Mouse (Mus musculus) cerebellum, postnatal 10 days (tissue): ENCODE results near the gene Faf1.

ENCODE experiments used
- DNase-seq, 2 experiments: peaks; one replicate each; pipeline ENCODE4 v3.0.0; 2021; ENCODE audit warnings: mixed read lengths in 2 of 2

Gene Faf1

GRCm38 (mm10) chr4:109792331-109792730 is 115.9 kb downstream of the Faf1 start:
- no peak for DNase-seq

- no peak for DNase-seq
These were observed 116.7 kb downstream of the Faf1 start for GRCm38 (mm10) chr4:109793072-109793471.

DNA sequence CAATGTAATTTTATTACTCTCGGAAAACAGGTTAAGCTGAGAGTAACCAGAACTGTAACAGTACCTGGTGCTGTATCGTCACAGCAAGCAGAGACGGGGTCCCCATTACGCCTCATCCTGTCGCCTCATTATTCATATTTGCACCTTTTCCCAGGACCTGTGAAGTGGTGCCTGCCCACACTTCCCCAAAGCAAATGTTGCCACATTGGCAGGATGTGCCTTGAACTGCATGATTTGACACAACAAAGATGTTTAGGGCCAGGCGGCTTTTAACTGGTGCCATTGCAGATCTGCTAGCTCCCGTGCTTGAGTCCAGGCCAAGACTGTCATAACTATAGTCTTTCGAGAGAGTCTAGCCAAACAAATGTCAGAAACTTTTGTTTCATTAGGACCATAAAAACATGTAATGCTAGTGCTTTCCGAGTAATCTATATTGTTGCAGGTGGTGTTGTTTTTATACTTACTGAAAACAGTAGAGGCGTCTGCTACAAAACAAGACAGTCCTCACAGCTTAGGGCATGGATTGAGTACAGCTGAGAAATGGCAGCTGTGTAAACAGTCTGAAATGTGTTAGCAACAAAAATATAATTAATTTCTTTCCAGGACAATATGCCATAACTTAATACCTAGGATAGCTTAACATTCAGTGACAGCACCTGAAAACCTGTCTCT is 121.3 kb downstream of the Faf1 start:
- DNase-seq: peak in 1 of 2 experiments; percentile 5

- DNase-seq: no peak
These were observed 130.0 kb downstream of the Faf1 start for GRCm38 (mm10) chr4:109806408-109806807.

DNA sequence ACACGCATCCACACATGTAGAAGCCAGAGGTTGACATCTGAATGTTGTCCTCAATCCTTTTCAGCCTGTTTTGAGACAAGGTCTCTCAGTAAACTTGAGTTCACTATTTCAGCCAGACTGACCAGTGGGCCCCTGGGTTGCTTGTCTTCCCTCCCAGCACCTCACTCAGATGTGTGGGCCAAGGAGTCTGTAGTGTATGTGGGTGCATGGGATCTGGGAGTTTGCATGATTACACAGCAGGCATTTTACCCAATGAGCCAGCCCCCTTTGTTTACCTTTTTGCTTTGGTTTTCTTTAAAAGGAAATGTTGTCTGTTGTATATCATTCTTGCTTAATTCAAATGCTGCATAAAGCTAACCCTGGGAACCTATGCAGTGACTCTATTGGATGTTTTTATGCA is 138.8 kb downstream of the Faf1 start:
- DNase-seq: no peak

- DNase-seq: peak; percentile 6 to 35
These were observed 139.2 kb downstream of the Faf1 start for GRCm38 (mm10) chr4:109815592-109815991.

GRCm38 (mm10) chr4:109819455-109819854 is 143.1 kb downstream of the Faf1 start:
- no peak for DNase-seq

GRCm38 (mm10) chr4:109829800-109830199 is 153.4 kb downstream of the Faf1 start:
- DNase-seq: no peak

DNA sequence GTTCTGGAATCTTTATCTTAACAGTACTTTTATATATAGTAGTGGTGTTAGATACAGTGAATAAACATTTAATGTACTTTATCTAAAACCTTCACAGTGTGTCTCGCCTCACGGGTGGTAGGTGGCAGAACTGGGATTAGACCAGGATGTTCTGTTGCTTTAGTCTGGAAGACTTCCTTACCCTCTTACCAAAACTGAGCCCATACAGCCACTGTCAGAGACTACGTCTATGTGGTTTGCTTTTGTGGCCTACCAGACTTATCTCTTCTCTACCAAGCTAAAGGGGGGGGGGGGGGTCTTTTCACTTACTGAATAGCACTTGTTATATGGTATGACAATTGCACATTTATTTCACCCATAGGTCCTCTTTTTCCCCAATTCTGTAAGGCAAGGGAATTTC is 181.5 kb downstream of the Faf1 start:
- no peak for DNase-seq

DNA sequence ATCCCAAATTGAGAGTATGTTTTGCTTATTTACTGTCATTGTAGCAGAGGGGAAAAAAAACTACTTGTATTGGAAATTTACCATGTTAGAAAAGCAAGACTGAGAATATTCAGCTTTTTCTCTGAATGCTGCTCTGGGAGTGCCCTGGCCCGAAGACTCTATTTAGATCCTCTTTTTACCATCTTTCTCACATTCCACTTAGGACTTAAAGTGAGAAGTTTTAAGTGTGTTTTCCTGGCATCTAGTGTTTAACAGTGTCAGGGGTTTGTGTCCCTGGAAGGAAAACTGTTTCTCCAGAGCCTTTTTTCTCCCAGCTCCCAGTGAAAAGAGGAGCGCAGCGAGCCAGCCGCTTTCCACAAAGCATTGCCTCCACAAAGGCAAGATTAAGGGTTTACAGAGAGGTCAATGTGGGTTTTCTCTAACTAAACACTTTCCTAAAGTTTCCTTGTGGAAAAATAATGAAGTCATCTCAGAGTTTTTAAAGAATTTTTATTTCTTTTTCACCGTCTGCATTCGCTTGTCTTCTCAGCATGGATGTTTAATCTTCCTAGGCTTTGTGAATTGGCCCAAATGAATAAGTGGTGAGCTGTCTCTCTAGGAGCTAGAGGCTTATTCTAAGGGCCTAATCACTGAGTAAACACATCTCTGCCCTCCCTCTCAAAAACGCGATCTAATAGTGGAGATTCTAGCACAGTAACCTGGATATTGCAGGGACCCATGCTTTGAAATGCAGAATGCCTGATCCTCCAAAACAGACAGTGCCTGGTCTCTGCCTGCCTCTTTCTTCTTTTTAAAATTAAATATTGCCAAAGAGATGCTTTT is 182.4 kb downstream of the Faf1 start:
- no peak for DNase-seq

GRCm38 (mm10) chr4:109859401-109859800 is 183.0 kb downstream of the Faf1 start:
- no peak for DNase-seq

DNA sequence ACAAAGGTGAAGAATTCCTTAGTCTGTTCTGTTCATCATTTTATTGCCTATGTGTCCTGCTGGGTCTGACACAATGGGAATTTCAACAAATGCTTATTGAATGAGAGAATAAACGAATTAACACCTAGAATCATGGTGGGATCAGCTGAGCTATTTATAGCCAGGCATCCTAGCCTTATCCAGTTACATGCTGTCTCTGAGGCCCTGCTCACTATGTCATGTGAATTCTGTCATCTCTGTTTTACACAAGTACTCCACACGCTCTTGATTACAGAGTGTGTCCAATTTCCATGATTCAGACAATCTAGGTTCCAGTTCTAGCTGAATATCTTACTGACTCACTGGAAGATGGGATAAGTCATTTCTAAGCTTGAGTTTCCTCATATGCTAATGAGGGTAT is 183.9 kb downstream of the Faf1 start:
- no peak for DNase-seq

DNA sequence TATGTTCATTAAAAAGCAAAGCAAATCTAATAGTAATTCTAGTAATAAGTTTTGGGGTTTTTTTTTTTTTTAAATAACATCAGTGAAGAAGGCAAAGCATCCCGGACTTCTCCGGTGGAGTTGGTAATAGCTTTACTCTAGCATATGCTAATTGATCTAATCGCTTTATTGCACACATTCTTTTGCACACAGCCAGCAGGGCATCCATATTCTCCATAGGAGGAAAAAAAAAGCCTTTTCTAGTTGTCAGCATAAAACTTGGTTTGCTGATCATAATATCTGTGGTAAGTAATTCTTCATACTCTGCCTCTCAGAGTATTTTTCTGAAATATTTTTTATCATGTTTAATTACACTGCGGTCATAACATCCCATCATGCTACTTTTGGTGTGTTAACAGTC is 185.9 kb downstream of the Faf1 start:
- no peak for DNase-seq

- DNase-seq: no peak
These were observed 186.6 kb downstream of the Faf1 start for GRCm38 (mm10) chr4:109863021-109863420.

DNA sequence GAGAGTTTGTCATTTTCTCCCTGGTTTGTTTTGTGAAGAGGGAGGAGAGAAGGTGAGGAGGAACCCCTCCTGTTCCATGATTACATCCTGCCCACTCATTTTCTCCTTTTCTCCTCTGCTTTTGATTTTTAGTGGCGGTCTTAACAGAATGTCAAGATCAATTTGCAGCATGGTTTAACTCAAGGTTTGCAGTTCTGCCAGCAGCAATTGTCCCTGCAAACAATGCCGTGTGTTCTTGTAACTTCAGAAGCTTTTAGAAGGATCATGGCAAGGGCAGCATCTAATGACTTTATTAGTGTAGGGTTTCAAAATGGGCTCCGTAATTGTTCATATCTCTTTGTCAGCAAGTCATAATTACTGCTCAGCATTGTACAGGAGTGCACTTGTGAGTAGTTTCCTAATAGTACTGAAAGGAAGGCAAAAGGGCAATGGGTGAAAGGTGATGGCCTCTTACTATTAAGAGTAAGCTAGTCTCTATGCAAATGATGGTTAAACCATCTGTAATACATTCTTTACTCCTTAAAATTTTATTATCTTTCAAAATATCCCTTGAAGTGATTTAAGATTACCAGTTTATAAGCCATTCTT is 192.6 kb downstream of the Faf1 start:
- DNase-seq: no peak

GRCm38 (mm10) chr4:109884333-109884732 is 207.9 kb downstream of the Faf1 start:
- DNase-seq: no peak

DNA sequence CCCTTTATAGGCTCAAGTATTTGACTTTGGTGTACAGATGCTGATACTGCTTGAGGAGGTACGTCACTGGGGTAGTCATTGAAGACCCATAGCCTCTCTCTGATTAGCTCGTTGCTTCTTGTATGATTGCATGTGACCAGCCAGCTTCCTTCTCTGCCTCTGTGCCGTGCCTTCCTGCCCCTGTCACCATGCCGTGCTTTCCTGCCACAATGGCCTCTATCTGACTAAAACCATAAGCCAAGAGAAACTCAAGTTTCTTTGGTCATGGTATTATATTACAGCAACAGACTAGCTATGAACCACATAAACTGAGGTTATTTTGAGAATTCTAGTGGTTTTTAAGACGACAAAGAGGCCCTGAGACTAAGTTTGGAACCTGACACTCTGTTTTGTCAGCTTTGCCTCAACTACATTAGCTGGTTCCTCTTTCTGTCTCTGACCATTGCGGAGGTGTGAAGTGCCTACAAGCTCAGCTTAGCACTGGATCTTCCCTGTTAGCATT is 211.5 kb downstream of the Faf1 start:
- DNase-seq: no peak

DNA sequence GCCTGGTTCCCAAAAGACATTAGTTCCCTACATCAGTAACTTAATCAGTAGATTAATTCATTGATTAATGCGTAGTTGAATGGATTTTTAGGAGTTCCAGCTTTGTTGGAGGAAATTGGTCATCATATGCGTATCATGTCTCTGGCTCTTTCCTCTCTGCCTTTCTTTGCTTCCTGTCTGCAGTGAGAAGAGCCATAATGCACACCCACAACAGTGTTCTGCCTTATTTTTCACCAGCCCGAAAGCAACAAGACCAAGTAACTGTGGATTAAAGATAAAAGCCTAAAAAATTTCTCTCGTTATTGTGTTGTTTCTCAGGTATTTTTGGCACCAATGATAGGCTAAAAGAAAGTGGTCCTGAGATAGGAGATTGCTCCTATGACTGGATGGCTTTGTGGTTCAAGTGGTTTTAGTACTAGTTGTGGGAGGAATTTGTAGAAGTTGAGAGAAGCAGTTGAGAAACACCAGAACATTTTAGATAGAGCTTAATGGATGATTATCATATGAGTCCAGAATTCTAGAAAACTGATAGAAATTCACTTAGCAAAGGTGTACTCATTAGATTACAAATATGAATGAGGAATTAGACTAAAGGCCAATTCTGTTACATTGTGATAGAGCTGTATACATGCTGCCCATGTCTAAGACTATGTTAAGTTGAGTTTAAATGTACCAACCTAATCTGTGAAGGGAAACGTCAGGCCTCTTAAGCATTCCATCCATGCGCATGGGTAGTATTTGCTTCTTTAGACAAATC is 221.6 kb downstream of the Faf1 start:
- no peak for DNase-seq

GRCm38 (mm10) chr4:109901076-109901475 is 224.7 kb downstream of the Faf1 start:
- no peak for DNase-seq

GRCm38 (mm10) chr4:109904487-109904886 is 228.1 kb downstream of the Faf1 start:
- DNase-seq: no peak

DNA sequence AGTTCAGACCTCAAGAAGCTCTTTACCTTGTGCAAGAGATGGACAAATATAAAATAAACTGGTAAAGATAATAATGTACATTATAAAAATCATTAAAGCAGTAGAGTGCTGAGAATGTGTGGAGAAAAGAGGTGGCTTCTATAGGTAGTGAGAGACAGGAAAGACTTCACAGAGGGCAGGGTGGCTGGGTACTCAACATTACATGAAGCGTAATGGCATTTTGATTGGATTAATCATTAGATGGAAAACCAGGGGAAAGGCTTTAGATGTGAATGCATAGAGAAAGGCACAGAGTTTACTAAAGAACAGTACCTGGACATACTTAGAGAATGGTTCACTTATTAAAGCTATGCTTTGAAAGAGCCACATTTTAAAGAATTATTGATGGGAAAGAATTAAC is 252.7 kb downstream of the Faf1 start:
- DNase-seq: no peak

GRCm38 (mm10) chr4:109930445-109930844 is 254.1 kb downstream of the Faf1 start:
- peak in 1 of 2 experiments; percentile 3 for DNase-seq

GRCm38 (mm10) chr4:109930935-109931334 is 254.5 kb downstream of the Faf1 start:
- DNase-seq: no peak
